Mouse (Mus musculus) gonadal fat pad, adult 2 months (tissue): ENCODE data around the gene Cdk8. TPM values are rescaled to one million over a fixed set of nuclear protein-coding genes. Genes with fewer than 3 reads are reported as not detected.

ENCODE experiments used
- DNase-seq: peaks from one replicate; pipeline ENCODE4 v3.0.0-alpha.2; 2012; ENCODE audit warnings: low read depth
- polyA plus RNA-seq: library from polyadenylated mRNA; depleted of rRNA; stranded (reverse); fragments of >200 nt; gene quantifications from 2 replicates; pipeline ENCODE4 v1.2.3, GENCODE M21; 2012

Gene Cdk8
- polyA plus RNA-seq, 1 experiment = 47.4 TPM

DNA sequence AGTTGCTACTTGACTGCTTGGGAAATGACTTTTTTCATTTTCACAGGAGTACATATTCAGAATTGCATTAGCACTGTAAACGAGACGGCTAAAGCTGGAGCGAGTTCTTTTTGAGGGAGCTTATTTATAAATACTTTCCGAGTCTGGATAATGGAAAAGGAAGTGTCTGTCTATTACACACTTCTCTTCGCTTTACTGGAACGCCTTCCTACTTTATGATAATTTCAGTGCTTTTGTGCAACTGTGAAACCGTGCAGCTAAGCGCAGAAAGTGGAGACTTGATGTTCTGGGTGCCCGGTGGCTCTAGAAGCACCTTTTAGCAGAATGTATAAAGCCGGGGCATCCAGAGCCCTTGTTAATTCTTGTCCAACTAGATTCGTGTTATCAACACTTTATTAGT lies 1.8 kb downstream of the Cdk8 start:
- no peak for DNase-seq

GRCm38 (mm10) chr5:146234336-146234735 lies 3.3 kb downstream of the Cdk8 start:
- DNase-seq = no peak

- no peak for DNase-seq
These were observed 7.2 kb downstream of the Cdk8 start for GRCm38 (mm10) chr5:146238274-146238673.

GRCm38 (mm10) chr5:146240771-146241170 lies 9.7 kb downstream of the Cdk8 start:
- DNase-seq = no peak

DNA sequence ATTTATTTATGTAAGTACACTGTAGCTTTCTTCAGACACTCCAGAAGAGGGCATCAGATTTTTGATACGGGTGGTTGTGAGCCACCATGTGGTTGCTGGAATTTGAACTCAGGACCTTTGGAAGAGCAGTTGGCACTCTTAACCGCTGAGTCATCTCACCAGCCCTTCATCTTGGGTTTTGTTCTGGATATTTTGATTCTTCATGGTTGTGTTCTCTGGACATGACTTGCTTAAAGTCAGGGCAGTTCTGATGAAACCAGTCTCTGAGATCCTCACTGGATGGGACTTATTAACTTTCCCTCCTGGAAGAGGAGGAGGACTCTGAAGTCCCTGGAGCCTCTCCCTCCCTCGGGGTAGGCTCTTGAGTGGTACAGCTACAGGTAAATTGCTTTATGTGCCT lies 10.2 kb downstream of the Cdk8 start:
- no peak for DNase-seq

- DNase-seq = no peak
These were observed 14.2 kb downstream of the Cdk8 start for GRCm38 (mm10) chr5:146245193-146245592.

DNA sequence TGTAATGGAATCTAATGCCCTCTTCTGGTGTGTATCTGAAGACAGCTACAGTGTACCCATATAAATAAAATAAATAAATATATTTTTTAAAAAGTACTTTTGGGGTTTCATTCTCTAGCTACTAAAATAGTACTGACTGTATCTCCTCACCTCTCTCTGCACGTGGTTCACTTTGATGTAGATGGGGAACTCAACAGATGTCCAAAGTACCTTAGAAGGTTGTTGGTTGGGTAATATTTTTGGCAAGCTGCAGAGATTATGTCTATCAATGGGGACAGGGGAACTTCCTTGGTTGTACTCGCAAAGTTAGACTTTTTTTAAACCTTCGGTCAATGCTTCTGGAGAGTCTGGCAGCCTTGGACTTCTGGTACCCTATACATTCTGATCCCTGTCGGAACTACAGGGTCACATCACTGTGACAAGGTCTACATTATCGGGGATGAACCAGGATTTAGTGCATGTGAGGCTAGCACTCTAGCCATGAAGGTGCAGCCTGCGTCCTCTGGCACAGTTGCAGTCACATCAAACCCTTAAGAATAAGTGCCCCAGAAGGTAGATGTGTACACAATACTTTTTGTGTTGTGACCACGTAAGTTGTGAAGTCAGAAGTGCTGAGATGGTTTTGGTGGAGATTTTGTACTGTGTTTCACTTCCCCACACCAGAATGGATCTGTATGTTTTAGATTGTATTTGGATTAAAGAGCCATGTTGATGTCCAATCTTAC lies 14.8 kb downstream of the Cdk8 start:
- DNase-seq = no peak

- DNase-seq = no peak
These were observed 15.4 kb downstream of the Cdk8 start for GRCm38 (mm10) chr5:146246386-146246785.

DNA sequence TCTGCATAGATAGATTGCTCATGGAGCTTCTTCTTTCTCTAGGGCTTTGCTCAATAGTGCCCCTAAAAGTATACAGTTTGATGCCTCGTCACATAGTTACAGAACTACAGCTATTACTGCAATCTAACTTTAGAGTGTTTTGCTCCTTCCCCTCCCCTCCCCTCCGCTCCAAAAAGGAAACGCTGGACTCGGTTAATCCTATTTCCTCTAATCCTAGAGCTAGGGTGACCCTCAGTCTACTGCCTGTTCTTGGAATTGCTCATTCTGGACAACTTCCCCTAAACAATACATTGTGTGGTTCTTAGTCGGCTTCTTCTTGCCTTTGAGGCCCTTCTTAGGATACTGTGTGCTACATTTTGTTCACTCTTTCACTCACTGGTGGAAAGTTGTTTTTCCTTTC lies 16.7 kb downstream of the Cdk8 start:
- DNase-seq = no peak

DNA sequence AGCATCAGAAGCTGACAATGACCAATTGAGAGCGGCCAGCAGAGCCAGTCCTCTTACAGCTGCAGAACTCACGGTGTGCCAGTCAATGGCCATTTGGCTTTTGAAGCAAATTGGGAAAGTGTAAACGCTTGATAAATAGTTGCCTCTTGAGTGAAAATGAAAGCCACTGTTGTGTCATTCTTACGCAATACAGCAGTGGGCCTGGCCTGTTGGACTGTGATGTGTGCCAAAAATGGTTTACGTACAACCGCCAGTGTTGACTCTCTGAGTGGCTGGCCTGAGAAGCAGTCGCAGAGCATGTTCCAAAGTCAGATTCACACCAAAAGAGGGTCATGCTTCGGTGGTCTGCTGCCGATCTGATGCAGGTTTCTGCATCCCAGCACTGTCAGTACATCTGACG lies 17.7 kb downstream of the Cdk8 start:
- peak; percentile 75 for DNase-seq

- no peak for DNase-seq
These were observed 19.5 kb downstream of the Cdk8 start for GRCm38 (mm10) chr5:146250369-146251075.

GRCm38 (mm10) chr5:146251663-146252429 lies 20.8 kb downstream of the Cdk8 start:
- DNase-seq = no peak

GRCm38 (mm10) chr5:146253644-146254043 lies 22.6 kb downstream of the Cdk8 start:
- no peak for DNase-seq

DNA sequence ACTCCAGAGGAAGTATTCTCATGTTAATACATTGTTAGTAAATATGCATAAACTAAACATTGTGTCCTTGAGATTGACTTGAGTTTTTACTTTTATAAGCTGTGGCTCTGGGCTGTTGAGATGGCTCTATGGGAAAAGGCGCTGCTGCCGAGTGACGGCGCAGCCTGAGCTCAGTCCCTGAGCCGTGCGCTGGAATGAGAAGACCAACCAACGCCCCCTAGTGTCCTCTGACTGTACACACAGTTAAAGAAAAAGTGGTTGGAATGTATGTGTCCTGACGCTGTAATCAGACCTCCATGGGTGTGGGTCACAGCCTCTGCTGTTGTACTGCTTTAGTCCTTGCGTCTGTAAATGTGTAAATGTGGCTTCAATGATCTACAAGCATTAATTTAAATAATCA lies 29.0 kb downstream of the Cdk8 start:
- DNase-seq = no peak

DNA sequence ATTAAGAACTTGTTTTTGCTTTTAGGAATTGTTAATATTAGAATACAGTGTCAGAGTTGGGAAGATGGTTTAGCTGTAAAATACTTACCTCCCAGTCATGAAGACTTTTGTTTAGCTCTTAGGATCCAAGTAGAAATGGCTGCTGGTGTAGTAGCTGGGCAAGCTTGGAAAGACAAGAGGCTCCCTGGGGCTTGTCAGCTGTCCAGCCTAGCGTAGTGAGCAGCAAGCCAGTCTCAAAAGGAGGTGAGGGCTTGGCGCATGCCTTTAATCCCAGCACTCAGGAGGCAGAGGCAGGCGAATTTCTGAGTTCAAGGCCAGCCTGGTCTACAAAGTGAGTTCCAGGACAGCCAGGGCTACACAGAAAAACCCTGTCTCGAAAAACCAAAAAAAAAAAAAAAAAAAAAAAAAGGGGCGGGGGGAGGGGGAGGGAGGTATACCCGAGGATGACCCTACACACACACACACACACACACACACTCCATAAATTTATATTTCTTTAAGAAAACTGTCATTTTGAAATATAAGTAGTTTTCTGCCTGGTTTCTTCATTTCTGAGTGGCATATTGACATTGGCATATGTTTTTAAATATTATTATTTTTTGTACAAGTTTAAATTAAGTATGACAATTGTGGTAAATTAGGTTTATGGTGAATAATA lies 35.0 kb downstream of the Cdk8 start:
- no peak for DNase-seq

- no peak for DNase-seq
These were observed 36.7 kb downstream of the Cdk8 start for GRCm38 (mm10) chr5:146267776-146268175.

- no peak for DNase-seq
These were observed 39.6 kb downstream of the Cdk8 start for GRCm38 (mm10) chr5:146270593-146270992.

GRCm38 (mm10) chr5:146271662-146272061 lies 40.6 kb downstream of the Cdk8 start:
- no peak for DNase-seq

- DNase-seq = no peak
These were observed 42.1 kb downstream of the Cdk8 start for GRCm38 (mm10) chr5:146273096-146273495.

GRCm38 (mm10) chr5:146274420-146275045 lies 43.5 kb downstream of the Cdk8 start:
- no peak for DNase-seq

GRCm38 (mm10) chr5:146277513-146277912 lies 46.5 kb downstream of the Cdk8 start:
- no peak for DNase-seq

GRCm38 (mm10) chr5:146280012-146280411 lies 49.0 kb downstream of the Cdk8 start:
- DNase-seq = no peak
